Mouse (Mus musculus): ENCODE measurements around the gene Aass. TPM values are rescaled to one million over a fixed set of nuclear protein-coding genes. Genes with fewer than 3 reads are reported as not detected.
"Not testable (repeated sequence)": the region's sequence is repeated elsewhere in the genome, so short reads cannot be mapped to it uniquely, and the experiment has no call there.

Aass gene
- polyA plus RNA-seq (2017; shearing (Covaris generic)), result not detected

DNA sequence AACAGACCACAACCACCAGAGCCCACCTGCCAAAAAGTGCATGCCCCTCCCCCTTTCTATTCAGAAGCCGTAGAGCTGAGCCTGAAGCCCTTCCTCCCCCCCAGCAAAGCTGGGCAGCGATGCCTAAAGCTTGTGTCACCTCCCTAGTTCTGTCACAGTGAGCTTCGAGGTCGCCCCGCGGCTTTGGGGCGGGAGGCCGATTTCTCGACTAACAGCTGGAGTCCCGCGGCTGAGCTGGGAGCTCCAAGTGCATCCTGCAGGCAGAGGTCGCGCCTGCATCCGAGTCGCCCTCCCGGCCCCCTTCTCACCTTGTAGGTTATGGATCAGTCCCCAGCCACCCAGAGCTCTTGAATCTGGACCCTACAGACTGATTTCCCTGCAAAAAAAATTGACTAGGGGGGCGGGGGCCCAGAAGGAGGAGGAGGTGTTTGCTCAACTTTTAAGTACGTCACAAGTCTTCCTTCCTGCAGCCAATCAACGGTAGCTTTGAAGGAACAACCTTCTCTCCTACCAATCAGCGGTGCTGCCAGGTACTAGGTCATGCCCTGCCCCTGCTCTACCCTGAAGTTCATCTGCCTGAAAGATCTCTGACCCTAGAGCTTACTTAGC, at the start of gene Aass:
Gene Aass, minus strand, starts transcription at position 414 of the 609 bp plus-strand sequence.
- ATAC-seq, result no peak

DNA sequence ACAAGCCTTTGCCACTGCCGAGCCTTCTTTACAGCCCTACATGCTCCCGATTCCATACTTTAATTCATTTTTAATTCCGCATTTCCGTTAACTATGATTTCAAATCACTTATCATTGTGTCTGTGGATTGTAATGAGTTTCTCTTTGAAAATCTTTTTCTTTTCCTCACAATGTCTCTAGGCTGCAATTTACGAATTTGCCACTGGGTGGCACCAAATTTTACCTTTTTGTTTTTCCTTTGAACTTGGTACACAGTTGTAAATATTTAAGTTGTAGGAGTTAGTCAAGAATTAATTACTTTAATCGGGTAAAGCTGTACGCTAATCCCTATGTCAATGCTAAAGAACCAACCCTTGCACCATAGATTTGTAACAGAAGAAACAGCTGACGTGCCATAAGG, 47.3 kb upstream of the Aass start:
- ATAC-seq, result no peak

DNA sequence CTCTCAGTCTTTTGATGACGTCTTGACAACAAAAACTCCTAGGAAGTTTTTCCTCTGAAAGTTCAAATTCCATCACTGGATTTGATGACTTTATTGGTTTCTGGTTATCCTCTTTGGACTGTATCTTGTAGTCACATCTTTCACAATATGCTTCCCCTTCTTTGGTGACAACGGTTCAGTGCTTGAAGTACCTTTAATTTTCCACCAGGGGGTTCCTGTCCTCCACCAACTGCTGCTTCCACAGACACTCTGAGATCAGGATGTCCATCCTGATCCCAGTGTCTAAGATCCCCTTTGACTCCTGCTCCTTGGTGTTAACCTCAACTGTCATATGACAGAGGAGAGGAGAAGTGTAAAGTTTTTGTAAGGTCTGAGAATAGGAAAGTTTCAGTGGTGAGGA, 31.0 kb upstream of the Aass start:
- not testable (repeated sequence) for ATAC-seq

DNA sequence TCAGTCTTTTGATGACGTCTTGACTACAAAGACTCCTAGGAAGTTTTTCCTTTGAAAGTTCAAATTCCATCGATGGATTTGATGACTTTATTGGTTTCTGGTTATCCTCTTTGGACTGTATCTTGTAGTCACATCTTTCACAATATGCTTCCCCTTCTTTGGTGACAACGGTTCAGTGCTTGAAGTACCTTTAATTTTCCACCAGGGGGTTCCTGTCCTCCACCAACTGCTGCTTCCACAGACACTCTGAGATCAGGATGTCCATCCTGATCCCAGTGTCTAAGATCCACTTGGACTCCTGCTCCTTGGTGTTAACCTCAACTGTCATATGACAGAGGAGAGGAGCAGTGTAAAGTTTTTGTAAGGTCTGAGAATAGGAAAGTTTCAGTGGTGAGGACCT, 23.6 kb upstream of the Aass start:
- ATAC-seq, result not testable (repeated sequence)

DNA sequence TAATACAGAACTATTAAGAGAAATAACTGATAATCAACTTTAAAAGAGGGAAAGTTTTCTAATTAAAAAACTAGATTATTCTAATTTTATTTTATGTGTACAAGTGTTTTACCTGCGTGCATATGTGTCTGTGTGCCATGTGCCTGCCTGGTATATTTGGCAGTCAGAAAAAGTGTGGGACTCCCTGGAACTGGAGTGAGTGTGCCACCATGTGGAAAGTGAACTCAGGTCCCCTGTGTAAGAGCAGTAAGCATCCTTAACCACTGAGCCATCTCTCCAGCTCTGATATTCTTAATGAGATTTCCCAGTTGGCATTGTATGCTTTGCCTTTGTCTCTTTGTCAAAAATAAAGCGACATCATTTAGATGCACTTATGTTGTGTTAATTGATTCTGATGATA, 20.3 kb upstream of the Aass start:
- no peak for ATAC-seq

DNA sequence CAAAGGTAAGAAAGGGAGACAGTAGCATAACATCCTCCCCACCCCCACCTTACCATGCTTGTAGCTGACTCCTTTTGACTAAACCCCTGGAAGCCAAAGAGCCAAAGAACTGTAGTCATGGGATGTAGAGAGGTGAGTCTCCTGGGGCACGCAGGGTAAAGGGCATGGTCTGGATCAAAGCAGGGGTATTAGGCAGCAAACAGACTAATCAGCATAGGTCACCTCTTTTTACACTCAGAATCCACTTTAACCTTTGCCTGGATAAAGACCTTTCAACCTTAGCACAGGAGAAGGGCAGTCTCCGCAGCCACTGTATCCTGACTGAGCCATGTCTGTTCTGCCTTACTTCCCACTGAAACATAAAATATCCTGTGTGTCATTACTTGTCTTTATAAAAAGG, 14.4 kb upstream of the Aass start:
- no peak for ATAC-seq

DNA sequence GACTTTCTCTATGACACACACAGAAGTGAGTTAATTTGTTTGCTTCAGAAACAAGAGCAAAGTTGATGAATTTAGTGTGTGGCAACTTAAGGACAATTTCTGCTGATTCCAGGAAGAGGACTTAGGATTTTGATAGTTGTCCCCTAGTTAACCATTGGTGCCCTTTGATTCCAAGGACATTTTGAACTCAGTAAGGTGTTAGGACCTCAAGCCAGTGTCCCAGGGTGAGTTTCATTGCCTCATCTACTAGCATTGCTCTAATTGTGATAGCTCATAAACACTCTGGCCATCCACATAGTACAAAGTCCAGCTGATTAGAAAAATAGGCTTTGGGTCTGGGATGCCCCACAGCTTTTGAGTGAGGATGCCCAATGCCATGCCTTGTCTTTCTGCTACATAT, 11.2 kb upstream of the Aass start:
- no peak for ATAC-seq

DNA sequence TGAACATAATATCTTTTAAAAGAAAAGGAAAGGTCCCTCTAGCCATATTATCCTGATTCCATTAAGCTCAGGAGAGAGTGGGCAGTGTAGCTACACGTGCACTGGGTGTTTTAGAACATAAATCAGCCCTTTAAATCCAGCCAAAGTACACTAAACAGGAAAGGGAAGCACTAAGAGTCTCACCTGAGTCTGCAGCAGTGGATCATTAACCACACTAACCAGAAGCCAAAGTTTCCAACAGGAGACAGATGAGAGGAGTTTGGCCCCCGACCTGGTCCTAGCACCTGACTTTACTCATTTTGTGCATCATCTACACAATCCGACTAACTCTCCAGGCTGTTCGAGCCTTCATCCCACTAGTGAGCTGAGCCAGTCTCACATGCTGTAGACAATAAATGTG, 1.8 kb downstream of the Aass start:
- ATAC-seq, result no peak

DNA sequence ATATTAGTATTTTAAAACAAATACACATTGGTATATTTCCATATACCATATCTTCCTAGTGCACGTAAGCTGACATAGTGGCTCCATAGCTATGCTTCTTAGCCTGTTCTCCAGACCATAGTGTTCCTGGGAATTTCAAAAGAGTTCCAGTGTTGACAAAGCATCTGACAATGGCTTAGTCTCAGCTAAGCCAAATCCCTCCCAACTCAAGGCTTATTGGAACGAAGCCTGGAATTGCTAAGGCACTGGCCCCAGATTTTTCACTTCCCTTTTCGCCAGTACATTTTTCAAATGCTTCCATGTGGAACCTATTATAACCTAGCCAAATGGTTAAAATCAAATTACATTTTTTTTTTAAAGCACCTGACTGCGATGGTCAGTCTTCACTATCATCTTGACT, 3.6 kb downstream of the Aass start:
- no peak for ATAC-seq

DNA sequence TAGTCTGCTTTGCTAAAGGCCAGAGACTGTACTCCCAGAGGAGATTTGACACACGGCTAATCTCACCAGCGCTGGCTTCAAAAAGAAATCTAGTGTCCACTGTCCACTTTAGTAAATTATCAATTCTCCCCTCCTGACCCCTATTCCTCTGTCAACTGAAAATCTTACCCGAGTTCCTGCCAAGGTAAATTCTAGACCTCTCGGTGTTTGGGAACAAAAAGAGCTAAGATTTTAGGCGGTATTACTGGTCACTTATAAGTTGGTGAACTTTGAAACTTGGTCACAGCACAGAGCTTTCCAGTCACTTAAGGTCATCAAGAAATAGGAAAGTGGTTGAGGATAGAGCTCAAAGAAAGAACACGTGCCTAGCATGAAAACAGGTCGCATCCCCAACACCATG, 6.1 kb downstream of the Aass start:
- no peak for ATAC-seq

DNA sequence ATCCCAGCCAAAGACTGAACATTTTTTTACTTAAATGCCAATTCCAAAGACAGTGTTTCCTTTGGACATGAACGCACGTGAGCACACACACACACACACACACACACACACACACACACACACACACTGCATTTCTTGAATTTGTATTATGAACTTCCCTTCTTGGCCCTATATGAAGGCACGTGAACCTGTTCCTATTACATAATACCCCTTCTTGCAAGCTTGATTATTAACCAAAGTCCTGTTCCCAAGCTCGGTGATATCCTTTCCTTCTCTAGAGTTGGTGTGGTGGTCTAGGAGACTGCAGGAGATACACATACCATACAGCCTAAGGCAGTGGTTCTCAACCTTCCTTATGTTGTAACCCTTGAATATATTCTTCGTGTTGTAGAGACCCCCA, 7.0 kb downstream of the Aass start:
- ATAC-seq, result no peak

DNA sequence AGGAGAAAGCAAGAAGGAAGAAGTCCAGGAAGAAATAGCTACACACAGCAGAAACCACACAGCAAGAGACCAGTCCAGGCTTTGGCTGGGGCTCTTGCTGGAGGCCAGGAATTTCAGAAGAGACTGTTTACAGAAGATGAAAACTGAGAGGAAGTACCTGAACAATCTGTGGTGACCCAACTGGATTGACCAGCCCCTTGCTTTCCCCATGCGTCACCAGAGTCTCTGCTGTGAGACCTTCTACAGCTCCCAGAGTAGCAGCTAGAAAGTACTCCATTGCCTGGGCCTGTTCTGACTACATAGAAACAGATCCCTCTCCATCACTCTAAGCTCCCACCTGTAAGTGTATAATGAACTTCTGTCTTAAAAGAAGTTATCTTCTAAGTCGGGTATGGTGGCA, 8.0 kb downstream of the Aass start:
- ATAC-seq, result no peak

DNA sequence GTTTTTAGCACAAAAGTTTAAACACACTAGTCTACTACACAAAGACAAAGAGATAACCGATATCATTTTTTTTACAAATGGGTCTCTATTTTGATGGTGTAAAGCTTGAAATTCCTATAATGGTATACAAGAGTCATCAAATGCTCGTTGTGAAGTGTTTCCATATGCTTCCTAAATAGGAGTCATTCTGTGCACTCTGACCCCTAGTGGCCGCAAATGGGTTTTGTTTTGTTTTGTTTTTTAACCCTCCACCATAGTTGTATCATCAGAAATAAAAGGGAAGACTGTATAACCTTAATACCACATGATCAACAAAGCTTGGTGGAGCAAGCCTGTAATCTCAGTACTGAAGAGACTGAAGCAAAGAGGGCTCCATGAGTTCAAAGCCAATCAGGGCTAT, 9.9 kb downstream of the Aass start:
- no peak for ATAC-seq

DNA sequence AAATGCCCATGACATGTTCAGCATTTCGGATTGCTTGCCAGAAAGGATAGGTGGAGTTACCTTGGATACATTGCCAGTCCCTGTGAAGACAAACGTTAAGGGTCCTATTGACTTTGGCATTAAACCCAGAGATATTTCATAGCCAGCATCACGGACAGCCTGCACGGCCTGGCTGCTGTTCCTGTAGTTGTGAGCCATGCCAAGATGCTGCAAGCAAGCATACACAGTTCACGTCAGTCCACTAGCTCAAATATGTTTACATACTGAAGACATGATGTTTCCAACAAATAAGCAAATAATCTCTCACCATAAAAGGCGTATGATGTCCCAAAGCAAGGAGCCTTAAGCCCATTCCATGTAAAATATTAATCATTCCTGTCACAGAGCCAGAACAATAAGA, 18.0 kb downstream of the Aass start:
- ATAC-seq, result no peak

DNA sequence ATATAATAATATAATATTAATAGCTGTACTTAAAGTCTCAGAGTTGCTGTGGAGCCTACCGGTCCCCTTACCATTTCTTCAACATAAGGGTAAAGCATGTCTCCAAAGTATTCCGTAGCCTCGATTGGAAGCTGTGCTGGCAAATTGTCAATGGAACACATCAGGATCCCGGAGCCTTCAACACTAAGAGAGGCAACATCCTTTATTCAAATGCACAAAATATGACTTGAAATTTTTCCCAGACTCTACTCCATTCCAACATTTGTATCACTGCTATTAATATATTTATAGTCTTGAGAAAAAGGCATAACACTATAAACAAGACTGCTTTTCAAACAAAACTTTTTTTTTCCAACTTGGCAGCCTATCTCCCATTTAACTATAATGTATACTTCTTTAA, 25.7 kb downstream of the Aass start:
- no peak for ATAC-seq

DNA sequence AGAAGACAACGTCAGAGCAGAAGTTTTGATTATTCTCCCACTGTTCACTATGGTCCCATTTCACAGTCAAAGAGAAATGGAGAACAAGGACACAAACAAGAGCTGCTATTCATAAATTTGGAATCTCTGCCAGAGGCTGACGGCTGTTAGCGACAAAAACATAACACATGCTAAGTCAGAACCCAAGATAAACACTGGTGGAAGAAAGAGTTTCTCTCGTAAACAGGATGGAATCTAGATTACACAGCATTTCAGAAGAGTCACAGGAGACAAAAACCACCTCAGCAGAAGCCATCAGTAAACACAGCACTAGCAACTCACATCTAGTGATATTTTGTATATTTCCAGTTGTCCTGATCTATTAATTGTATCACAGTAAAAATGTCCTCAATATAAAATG, 26.4 kb downstream of the Aass start:
- ATAC-seq, result no peak

DNA sequence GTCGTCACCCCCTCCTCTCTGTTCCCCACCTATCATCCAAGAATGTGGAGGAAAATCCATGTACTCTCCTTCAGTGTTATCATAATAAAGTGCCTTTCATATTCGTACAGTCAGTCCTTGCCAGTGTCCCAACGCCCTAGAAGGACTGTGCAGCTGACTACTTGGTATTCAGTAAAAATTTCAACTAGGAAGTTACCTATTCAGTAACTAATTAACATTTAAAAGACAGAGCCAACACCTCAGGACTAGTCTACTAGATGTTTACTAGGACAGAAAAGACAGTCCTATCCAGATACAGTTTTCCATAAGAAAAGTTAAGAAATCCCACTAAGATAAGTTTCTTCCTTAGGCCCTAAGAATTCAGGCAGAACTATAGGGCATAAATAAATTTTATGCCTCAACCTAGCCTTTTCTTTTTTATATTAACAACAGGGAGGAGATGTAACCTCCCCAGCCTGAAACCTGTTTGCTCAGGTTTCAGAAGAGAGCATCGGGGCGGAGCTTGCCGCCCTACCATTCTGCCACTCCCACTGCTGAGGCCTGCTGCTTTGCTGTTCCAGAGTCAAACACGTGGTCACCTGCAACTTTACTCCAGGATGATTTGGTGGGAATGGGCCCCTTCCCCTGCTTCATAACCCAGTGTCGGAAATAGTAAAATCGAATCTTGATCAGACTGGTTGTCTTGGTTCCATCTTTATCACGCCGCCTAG, 42.3 kb downstream of the Aass start:
- not testable (repeated sequence) for ATAC-seq

DNA sequence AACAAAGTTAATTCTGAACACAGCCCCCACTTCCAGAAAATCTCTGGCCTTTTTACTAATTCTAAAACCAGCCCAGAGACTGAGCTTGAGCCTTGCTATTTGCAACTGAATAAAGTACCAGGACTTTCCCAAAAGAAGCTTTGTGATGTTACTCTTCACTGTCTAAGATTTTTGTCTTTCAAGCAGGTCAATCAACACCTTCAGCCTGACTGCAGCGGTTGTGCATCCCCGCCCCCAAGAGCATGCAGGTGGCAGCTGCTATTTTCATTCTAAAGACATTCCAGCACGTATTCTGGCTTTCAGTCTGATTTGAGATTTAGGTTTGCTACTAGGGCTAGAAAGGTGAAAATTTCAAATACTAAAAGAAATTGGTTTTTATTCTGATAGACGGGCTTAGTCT, 43.5 kb downstream of the Aass start:
- ATAC-seq, result not testable (repeated sequence)

DNA sequence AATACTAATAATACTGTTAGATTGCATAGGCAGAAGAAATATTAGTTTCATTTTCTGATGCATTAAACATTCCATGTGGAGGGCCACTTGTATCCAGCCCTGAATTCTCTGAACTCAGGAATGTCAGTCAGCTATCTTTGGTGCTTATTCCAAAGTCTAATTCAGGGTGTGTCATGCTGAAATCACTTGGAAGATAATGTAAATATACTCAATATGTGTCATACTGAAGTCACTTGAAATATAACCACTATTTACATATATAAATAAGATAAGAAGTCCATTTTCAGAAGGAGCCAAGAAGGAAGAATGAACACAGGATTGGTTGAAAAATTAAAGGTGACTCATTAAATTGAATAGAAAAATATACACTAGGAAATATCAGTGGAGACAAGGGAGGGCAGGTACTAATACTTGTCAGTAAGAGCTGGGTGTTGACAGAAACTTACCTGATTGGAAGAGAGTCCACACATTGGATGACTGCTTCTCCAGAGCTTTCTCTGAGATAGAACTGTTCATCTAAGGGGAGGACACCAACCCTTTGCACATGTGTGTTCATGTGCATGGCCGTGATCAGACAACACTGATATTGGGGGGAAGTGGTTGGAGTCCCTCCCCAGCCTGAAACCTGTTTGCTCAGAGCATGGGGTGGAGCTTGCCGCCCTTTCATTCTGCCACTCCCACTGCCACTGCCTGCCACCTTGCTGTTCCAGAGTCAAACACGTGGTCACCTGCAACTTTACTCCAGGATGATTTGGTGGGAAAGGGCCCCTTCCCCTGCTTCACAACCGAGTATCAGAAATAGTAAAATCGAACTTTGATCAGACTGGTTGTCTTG, 48.0 kb downstream of the Aass start:
- ATAC-seq, result no peak

DNA sequence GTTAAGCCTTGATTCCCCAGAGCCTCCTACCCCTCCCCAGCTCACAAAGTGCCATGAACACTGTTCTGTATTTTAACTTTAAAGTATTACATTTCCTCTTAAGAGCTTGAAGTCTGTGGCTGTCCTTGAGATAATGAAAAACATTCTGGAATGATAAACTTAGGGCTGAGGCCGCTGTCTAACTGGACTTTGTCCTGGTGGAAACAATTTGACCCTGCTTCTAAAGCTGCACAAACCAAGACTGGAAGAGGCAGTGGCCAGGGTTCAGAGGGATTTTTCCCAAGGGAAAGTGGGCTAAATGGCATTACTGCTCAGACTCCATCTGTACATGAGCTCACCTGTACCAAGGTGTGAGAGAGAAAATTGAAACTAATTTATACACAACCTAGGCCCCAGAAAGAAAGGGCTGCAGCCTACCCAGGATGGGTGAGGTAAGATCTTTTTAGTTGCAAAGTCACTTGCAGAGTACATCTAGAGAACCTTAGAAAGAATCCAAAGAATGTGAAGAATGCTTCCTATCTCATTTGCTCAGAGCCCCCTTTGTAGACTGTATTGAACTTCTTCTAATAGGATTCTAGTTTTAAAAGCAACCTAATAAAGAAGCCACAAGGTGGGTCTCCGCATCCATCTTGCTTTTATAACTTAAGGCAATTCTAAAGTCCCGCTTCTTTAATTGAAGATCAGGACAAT, 52.6 kb downstream of the Aass start:
- no peak for ATAC-seq

DNA sequence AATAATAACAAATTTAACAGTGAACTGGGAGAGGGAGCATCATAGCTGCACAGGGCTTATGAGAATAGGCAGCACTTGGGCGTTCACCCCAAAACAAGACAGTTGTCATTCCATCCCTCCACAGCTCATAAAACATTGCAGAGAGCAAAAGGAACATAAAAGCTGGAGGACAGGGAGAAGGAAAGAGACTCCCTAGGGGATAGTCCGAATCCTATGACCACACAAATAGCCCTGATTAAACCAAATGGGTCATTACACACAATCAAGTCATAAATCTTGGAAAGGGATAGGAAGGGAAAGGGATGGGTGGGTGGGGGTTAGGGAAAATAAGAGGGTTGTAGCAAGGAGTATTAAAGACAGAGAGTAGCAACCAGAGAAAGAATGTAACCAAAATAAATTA, 54.5 kb downstream of the Aass start:
- ATAC-seq, result no peak

DNA sequence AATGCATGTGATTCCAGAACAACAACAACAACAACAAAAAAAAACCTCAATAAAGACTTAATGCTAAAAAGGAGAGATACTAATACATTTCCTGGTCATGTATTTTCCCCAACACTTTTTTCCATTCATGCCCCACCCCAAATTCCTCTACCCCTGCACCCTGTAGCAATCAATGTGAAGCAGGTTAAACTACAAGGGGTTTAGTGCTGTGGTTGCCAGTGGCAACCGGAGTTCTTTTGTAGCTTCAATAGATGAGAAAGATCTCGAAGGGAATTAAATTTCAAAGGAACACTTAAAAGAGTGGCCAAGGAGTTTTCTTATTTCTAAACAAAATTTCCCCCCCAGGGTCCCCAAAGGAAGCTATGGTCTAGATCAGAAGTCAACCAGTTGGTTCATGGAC, 56.7 kb downstream of the Aass start:
- no peak for ATAC-seq

DNA sequence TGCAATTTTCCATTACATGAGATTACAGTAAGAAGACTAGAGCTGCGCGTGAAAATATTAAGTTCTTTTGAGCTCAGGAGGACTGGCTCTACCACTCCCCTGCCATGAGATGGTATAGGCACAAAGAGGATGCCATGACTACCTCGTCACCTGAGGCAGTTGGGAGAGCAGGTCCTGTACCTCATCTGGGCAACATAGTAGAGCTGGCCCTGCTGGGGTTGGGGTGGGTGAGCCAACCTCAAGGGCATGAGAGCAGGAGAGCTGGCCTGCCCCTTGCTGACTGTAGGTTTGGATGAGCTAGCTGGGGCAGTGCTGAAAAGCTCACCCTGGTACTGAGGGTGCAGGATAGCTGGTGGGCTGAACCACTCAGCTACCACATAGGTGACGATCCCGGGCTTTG, 77.1 kb downstream of the Aass start:
- no peak for ATAC-seq
